Mouse (Mus musculus) mature B cell (primary cell): Measurements from ENCODE around the gene Ttc23.

Experiments used
- in situ Hi-C: fragments of 300-500 bp; cut with MboI; formaldehyde crosslinking; loops from 2 replicates; pipeline ENCODE4 v1.14.3; 2019

Gene Ttc23

GRCm38 (mm10) chr7:67741706-67742105 lies 94.5 kb downstream of the Ttc23 start:
- in situ Hi-C loops = no loop called here

- in situ Hi-C loops = no loop called here
Measured at GRCm38 (mm10) chr7:67747731-67748305, 100.6 kb downstream of the Ttc23 start.

- in situ Hi-C loops = no loop called here
Measured at GRCm38 (mm10) chr7:67749441-67750239, 102.4 kb downstream of the Ttc23 start.

- in situ Hi-C loops = no loop called here
Measured at GRCm38 (mm10) chr7:67754606-67755005, 107.4 kb downstream of the Ttc23 start.

GRCm38 (mm10) chr7:67755366-67755765 lies 108.2 kb downstream of the Ttc23 start:
- in situ Hi-C loops = no loop called here

DNA sequence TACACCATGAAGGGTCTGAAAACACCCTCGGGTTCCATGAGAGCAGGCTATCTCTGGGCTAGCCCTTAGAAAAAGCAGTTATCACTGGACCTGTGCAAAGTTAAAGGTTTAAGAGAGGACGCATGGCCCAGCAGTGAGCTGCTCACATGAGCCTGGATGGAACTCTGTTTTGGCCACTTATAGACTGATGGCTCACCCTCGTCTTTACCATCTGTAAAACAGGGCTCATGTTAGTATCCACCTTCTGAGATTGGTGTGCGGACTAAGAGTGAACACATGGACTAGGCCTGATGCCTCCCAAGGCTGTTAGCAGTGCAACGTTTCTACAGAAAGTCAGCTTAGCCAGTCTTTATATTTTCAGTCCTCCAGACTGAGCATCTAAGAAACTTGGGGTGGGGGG lies 109.4 kb downstream of the Ttc23 start:
- in situ Hi-C loops = no loop called here

DNA sequence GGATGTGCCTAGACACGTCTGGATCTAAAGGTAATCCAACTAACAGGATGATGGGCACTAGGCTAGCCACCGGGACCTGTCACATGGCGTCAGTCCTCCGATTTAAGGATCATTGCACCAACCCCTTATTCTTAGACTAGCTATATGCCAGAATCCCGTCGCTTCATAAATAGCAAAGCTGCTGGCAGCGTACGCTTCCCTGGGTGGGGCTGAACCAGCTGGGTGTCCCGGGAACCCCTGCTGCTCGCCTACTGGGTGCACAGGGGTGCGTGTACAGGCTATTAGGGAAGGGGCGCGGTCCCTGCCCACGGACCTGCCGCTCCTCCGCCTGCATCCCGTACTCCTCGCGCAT lies 111.3 kb downstream of the Ttc23 start:
- in situ Hi-C loops = no loop called here

DNA sequence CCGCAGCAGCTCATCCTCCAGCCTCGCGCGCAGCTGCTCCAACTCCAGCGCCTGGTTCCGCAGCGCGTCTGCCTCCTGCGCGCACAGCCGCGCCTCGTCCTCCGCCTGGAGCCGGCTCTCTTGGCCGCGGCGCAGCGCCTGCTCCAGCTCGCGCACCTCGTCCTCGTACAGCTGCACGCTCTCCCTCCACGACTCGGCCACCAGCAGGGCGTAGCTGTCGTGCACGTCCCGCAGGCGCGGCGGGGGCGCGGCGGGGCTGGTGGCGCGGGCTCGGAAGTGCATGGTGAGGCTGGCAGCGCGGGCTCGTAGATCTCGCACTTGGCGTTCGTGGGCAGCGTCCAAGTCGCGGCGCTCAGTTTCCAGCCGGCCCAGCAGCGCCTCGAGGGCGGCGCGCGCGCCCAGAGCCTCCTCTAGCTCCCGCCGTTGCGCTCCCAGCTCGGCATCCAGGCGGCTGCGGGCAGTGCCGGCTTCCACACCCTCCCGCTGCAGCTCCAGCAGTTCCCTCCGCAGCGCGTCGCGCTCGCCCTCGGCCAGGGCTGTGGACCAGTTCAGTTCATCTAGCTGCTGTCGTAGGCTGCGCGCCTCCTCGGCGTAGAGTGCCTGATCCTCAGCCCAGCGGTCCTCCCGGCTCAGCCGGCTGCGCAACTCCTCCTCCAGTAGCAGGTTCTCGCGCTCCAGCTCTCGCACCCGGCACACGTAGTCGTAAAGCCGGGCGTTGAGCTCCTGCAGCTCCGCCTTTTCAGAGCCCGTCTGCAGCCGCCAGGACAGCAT lies 111.8 kb downstream of the Ttc23 start:
- in situ Hi-C loops = no loop called here

- in situ Hi-C loops = no loop called here
Measured at GRCm38 (mm10) chr7:67759629-67759995, 112.4 kb downstream of the Ttc23 start, which contains the start of gene Synm. Gene Synm, minus strand, starts transcription at chr7:67759742.

DNA sequence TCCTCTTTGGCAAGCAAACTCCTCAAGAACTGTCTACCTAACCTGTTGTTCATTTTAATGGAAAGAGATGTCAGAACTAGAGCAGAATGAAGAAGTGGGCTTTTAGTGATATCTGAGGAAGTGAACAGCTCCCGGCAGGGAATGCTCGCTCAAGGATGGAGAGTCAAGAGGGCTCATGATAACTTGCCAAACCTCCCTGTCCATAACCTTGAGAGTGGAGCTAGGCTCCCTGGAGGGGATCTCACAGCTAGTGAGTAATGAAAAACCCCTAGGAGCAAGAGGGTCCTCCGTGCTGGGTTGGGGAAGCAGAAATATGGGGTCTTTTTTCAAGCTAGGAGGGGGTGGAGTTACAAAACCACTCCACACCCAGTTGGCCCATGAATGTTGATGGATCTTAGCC lies 116.4 kb downstream of the Ttc23 start:
- in situ Hi-C loops = no loop called here

DNA sequence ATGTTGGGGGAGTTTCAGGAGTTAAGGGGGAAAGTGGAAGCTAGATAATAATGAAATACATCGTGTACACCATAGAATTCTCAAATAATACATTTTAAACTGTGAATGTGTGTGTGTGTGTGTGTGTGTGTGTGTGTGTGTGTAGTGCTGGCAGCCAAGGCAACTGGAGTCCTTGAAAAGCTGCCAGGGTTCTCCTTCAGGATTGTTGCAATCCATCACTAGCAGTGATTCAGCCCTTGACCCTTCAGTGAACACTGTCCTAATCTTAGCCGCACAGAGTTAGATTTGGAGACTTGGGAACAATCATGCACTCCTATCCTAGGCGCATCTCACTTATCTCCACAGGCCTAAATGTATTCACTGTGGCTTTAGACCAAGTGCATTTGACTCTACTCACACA lies 120.9 kb downstream of the Ttc23 start:
- in situ Hi-C loops = no loop called here

DNA sequence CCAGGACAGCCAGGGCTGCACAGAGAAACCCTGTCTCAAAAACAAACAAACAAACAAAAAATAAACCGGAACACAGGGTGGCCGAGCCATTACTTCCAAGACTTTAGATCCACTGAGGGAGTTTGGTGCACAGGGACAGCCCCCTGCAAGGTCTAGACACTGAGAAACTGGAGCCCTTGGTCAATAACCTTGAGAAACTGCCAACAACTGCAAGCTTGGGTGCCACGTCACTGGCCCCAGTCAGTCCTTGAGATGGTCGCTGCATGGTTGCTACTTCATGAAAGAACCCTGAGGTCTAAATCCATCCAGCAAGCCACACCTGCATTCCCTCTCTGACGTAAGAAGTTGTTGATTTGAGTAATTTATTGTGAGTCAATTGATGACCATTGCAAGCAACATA lies 122.3 kb downstream of the Ttc23 start:
- in situ Hi-C loops = no loop called here

DNA sequence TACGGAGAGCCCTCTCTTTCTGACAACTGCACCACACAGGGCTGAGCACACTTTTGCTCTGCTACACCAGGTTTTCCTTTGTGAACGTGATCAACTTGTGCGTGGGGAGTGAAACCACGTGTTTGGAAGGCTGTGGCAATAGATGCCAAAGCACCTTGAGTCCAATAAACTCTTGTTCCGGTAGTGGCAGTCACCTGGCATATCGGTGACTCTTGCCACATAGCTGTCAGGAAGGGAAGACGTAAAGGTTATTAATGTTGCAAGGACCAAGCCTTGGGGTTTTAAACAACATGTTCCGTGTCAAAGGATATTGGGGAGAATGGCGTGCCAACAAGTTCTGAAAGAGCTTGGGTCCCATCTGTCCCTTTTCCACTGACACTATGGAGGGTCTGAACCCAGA lies 125.0 kb downstream of the Ttc23 start:
- in situ Hi-C loops = no loop called here

DNA sequence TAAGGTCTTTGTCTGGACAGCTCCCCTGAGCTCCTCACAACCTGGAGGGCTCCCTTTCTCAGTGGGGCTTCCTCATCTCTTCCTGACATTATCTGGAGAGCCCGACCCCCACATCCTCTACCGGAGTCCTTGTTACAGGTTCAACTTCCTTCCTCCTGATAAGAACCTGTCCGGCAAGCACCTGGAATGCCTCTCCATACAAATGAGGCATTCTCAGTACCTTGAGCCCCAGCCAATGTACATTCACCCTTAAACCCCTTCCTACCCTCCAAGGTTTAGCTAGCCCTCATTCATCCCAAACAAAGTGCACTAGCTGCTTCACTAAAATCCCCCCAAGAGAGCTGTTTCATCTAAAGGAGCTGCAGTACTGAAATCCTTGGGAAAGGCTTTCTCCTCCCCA lies 128.4 kb downstream of the Ttc23 start:
- in situ Hi-C loops = loop anchor here (25.0 kb wide), 1 partner anchor 187 kb away; the partner anchor contains the start of gene Igf1r

- in situ Hi-C loops = loop anchor here (25.0 kb wide), 1 partner anchor 186 kb away; the partner anchor contains the start of gene Igf1r
Measured at GRCm38 (mm10) chr7:67776636-67777305, 129.6 kb downstream of the Ttc23 start.

DNA sequence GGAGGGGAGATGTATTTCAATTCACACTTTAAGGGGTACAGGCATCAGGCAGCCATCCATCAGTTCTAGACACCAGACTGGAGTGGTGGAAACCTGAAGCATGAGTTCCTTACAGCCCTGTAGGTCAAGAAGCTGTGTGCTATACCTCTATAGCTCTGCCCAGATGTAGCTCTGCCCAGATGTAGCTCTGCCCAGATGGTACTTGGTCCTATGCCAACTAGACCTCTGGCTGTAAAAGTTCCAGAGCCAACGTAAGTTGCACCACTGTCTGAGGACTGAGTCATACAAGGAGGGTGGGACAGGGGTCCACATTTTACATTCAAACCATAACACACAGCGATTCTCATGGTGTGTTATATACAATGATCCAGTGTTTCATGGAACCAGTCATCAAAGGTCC lies 140.7 kb downstream of the Ttc23 start:
- in situ Hi-C loops = loop anchor here (25.0 kb wide), 1 partner anchor 174 kb away; the partner anchor contains the start of gene Igf1r

DNA sequence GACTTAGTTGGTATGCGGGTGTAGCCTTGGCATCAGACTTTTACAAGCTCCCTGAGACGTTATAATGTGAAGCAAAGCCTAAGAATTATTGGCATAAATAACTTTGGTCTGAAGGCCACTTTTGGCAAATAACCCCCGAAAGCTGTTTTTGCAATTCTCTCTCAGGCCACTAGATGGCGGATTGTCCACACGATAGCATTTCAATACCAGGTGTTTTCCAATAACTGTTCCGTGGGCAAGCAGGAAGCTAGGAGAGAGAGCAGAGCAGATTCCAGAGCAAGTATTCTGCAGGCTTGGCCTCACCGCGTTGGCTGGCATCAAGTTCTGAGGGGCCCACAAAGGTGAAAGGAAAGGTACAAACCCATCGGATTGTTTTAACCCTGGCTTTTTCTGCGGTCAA lies 141.5 kb downstream of the Ttc23 start:
- in situ Hi-C loops = loop anchor here (25.0 kb wide), 1 partner anchor 174 kb away; the partner anchor contains the start of gene Igf1r

GRCm38 (mm10) chr7:67791256-67791655 lies 144.0 kb downstream of the Ttc23 start:
- in situ Hi-C loops = loop anchor here (25.0 kb wide), 1 partner anchor 171 kb away; the partner anchor contains the start of gene Igf1r

DNA sequence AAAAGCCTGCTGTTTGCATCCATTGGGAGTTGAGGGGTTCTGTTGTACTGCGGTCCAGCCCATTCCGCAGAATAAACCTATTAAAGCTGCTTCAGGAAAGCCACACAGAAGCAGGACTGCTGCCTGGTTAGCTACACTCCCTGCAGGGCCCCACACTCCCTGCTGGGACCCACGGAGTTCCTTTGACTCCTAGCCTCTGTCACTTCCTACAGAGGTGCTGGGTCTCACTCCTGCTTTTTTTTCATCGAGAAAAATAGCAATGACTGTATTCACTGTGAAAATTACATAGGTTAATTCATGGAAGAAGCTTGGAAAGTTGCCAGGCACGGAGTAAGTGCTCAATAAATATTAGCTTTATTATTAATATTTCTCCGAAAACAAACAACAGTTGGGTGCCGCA lies 146.2 kb downstream of the Ttc23 start:
- in situ Hi-C loops = loop anchor here (25.0 kb wide), 1 partner anchor 169 kb away; the partner anchor contains the start of gene Igf1r

- in situ Hi-C loops = loop anchor here (25.0 kb wide), 1 partner anchor 165 kb away; the partner anchor contains the start of gene Igf1r
Measured at GRCm38 (mm10) chr7:67797065-67797464, 149.9 kb downstream of the Ttc23 start.

DNA sequence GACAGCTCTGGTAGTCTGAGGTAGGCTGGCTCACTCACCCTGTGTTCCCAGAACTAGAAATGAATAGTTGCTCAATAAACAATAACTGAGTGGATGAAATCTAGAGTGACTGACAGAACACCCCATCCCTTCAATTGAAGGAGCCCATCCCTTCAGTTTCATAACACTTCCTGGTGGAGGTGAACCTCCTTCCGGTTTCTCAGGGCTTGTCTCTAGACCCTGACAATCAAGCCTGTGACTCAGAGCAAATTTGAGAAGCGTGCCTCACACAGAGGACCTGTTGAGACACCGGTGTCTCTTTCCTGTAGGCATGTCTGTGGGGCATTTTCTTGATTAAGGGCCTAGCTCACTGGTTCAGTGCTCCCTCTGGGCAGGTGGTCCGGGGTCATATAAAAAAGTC lies 151.3 kb downstream of the Ttc23 start:
- in situ Hi-C loops = loop anchor here (25.0 kb wide), 1 partner anchor 164 kb away; the partner anchor contains the start of gene Igf1r

GRCm38 (mm10) chr7:67800547-67800946 lies 153.3 kb downstream of the Ttc23 start:
- in situ Hi-C loops = no loop called here
